1 mouse cellular context compared by ENCODE assay signal in genomic region chr11:17007517-17008173, GRCm38 (mm10).
A peak's percentile ranks its signal among the peaks of the same experiment; 100 is the strongest.
TF ChIP-seq lines count a peak whose summit lies in the region.

No protein-coding gene starts in this region.

TF ChIP-seq in MEL, 35 proteins besides CTCF, POLR2A, EP300 and RAD21 (continued from another document):
- 0 out of 2 replicates have a peak, but pooled peaks have one; percentile 18 for TF ChIP-seq MAZ (IDR thresholded peaks at IDR 0.05; ENCODE audit: low read depth, low read length)
- 0 out of 2 replicates have a peak, but pooled peaks have one; percentile 5 for TF ChIP-seq HCFC1 (IDR thresholded peaks at IDR 0.05; ENCODE audit: low read depth, low read length)
- TF ChIP-seq BHLHE40 (IDR thresholded peaks at IDR 0.05; ENCODE audit: borderline replicate concordance, low read depth, low read length), result no peak
- TF ChIP-seq TBP (IDR thresholded peaks at IDR 0.05; ENCODE audit: low read depth, low read length), result peak; percentile 54; the same call in 1 of the 2 replicates
TF ChIP-seq in MEL: peak in this region for 8.
